Mouse (Mus musculus) lung, adult 2 months (tissue): ENCODE measurements around the gene Kmt2b. TPM values are rescaled to one million over a fixed set of nuclear protein-coding genes. Genes with fewer than 3 reads are reported as not detected.

ENCODE experiments used
- DNase-seq: peaks from one replicate; pipeline ENCODE4 v3.0.0; 2022
- H3K4me1 ChIP-seq: fragments of 200-500 bp; 2 replicates; pipeline ENCODE4 v1.6.1; 2011; ENCODE audit warnings: low read length; ENCODE audit not compliant: control insufficient read depth, insufficient read depth
- H3K4me3 ChIP-seq: fragments of 200-500 bp; replicated peaks from 2 replicates; pipeline ENCODE3; 2011; ENCODE audit warnings: low read depth, mild to moderate bottlenecking, control low read depth, low read length; ENCODE audit errors: extremely low read depth
- CTCF ChIP-seq: fragments of 200-500 bp; IDR thresholded peaks from 2 replicates; pipeline ENCODE4 v1.5.1; 2011; ENCODE audit warnings: mild to moderate bottlenecking, low read length, control low read depth; ENCODE audit not compliant: insufficient read depth
- POLR2A ChIP-seq: fragments of 200-500 bp; IDR thresholded peaks from 2 replicates; pipeline ENCODE4 v1.6.1; 2011; ENCODE audit warnings: low read depth, mild to moderate bottlenecking, control low read depth, low read length, borderline replicate concordance; ENCODE audit errors: extremely low read depth
- WGBS: fragments of 180-500 bp; shearing (Covaris S2); methylation state at CpG from one replicate; pipeline ENCODE4 v1.1.7; 2018; 5-methylcytosine and 5-hydroxymethylcytosine counted together
- polyA plus RNA-seq: library from polyadenylated mRNA; depleted of rRNA; stranded (reverse); fragments of >200 nt; gene quantifications from 2 replicates; pipeline ENCODE4 v1.2.3, GENCODE M21; 2012

Kmt2b gene
- polyA plus RNA-seq, 1 experiment, result 58.6 TPM

GRCm38 (mm10) chr7:30579950-30580349 lies 8.6 kb downstream of the Kmt2b start:
- 88% methylated on average over 8 of the region's 8 CpGs for WGBS
- no peak overlapping the region for H3K4me3 ChIP-seq
- TF ChIP-seq POLR2A, result no peak
- TF ChIP-seq CTCF, result no peak
- no peaks in the 10 kb centered on the region for H3K4me1 ChIP-seq
- DNase-seq, result no peak

DNA sequence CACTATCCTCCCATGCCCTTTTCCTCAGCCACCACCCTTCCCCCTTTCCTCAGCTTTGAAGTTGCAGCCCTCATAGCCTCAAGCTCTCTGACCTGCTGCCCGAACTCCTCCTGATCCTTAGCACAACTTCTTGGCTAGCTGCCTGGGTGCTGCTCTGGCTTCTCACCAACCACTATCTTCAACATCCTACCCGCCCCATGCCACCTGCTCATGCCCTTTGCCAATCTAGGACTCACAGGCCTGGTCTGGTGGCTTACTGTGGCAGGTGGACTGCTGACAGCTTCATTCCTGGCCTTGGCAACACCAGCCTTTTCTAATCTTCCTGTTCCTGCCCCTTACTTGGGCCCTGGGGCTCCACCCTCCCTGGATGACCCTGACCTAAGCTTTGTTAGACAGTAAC lies 15.6 kb downstream of the Kmt2b start:
- TF ChIP-seq CTCF (no peak), POLR2A (no peak)
- 28% methylated on average over 2 of the region's 2 CpGs for WGBS
- no peak for DNase-seq
- Histone ChIP-seq H3K4me3 (no peak overlapping the region), H3K4me1 (no peaks in the 10 kb centered on the region)

- H3K4me1 ChIP-seq, result no peaks in the 10 kb centered on the region
- TF ChIP-seq POLR2A, result no peak
- no peak overlapping the region for H3K4me3 ChIP-seq
- DNase-seq, result no peak
- WGBS, result 84% methylated on average over 5 of the region's 5 CpGs
Measured at GRCm38 (mm10) chr7:30572389-30572788, 16.1 kb downstream of the Kmt2b start.

DNA sequence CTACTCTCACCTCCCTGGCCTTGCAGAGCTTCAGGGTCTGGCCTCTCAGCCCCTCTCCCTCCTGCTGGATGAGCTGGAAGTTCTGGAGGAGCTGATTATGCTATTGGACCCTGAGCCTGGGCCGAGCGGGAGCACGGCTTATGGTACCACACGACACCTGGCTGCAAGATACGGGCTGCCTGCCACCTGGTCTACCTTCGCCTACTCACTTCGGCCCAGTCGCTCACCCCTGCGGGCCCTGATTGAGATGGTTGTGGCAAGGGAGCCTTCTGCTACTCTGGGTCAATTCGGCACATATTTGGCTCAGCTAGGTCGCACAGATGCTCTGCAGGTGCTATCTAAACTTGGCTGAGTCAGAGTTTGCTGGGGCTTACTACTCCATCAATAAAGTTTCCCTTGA lies 21.0 kb downstream of the Kmt2b start:
- Histone ChIP-seq H3K4me3 (no peak overlapping the region), H3K4me1 (peaks cover 3% of the 10 kb centered on the region; the same call in 1 of the 2 replicates)
- no peak for DNase-seq
- 84% methylated on average over 11 of the region's 11 CpGs for WGBS
- no peak for TF ChIP-seq POLR2A
- TF ChIP-seq CTCF, result no peak

DNA sequence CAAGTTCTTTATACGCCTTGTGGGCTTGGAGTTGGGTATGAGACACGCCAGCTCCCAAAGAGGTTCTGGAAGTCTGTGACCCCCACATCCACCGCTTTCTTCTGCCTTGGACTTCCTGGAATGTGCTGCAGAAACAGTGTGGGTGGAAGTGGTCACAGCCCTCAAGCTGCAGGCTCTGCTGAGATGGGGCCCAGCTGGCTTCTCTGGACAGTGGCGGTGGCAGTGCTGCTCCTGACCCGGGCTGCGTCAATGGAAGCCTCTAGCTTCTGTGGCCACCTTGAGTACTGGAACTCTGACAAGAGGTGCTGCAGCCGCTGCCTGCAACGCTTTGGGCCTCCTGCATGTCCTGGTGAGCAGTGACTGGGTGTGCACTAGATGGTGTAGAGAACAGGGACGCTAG lies 22.5 kb downstream of the Kmt2b start:
- WGBS, result 73% methylated on average over 9 of the region's 9 CpGs
- DNase-seq, result no peak
- Histone ChIP-seq H3K4me1 (peaks cover 3% of the 10 kb centered on the region; the same call in 1 of the 2 replicates), H3K4me3 (no peak overlapping the region)
- TF ChIP-seq POLR2A, result no peak
- TF ChIP-seq CTCF, result no peak

DNA sequence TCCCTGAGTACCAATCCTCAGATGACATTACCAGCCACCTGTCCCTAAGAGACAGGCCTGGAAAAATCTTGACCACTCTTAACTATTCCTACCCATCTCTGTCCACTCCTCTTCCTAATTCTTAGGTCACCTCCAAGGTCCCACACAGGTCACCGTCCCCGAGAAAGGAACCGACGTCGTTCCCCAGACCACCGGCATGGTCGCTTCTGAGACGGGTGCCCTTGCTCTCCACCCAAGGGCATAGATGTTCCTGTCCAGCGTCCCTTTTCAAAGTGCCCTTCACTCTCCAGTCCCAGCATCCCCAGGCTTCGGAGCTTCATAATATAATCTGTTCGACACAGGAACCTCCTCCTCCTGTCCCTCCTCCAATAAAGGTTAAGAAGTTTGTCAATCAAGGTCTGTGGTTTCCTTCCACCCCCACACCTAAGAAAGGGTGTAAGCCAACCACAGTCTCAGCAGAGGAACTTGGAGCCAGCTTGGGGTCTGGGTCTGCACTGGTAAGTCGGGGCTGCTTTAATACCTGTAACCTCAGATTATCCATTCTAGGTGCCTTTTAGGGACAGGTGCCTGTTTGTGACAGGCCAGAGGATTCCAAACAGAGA lies 23.5 kb downstream of the Kmt2b start, which contains the start of gene Igflr1:
TSS of gene Igflr1 (plus strand) at position 458 of the 602 bp plus-strand sequence.
- DNase-seq, result no peak
- Histone ChIP-seq H3K4me1 (peaks cover 3% of the 10 kb centered on the region; the same call in 1 of the 2 replicates), H3K4me3 (no peak within 1 kb of the TSS)
- WGBS, result 91% methylated on average over 12 of the region's 12 CpGs
- TF ChIP-seq POLR2A, result no peak
- TF ChIP-seq CTCF, result no peak

DNA sequence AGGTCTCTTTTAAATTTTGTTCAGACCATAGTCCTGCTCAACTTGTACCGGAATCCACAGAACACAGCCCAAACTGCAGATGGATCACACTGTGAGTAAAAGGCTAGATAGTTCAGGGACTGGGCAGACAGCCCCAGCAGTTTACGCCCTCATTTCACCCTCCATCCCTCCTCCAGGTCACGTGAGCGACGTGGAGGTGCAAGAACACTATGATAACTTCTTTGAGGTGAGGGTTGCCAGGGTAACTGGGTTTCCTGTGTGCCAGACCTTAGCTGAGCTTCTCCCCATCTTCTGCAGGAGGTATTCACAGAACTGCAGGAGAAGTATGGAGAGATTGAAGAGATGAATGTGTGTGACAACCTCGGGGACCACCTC lies 24.6 kb downstream of the Kmt2b start:
- peaks cover 5% of the 10 kb centered on the region for H3K4me1 ChIP-seq
- peak overlapping the region; percentile 76 for H3K4me3 ChIP-seq
- 23% methylated on average over 6 of the region's 6 CpGs for WGBS
- no peak for TF ChIP-seq CTCF
- TF ChIP-seq POLR2A, result no peak
- DNase-seq, result no peak

GRCm38 (mm10) chr7:30563117-30563905 lies 25.2 kb downstream of the Kmt2b start, which contains the start of the genes U2af1l4, Gm49396 and Psenen:
Gene U2af1l4 (plus strand): TSS chr7:30563301.
Gene Gm49396 (plus strand): TSS chr7:30563344.
Gene Psenen (minus strand): TSS chr7:30563627.
- WGBS, result under 1% methylated on average over 45 of the region's 45 CpGs
- H3K4me1 ChIP-seq, result peaks cover 8% of the 10 kb centered on the region
- DNase-seq, result peak; percentile 90
- peak within 1 kb of the TSS; percentile 76 for H3K4me3 ChIP-seq
- TF ChIP-seq CTCF (no peak), POLR2A (peak; percentile 62; the same call in 1 of the 2 replicates)

DNA sequence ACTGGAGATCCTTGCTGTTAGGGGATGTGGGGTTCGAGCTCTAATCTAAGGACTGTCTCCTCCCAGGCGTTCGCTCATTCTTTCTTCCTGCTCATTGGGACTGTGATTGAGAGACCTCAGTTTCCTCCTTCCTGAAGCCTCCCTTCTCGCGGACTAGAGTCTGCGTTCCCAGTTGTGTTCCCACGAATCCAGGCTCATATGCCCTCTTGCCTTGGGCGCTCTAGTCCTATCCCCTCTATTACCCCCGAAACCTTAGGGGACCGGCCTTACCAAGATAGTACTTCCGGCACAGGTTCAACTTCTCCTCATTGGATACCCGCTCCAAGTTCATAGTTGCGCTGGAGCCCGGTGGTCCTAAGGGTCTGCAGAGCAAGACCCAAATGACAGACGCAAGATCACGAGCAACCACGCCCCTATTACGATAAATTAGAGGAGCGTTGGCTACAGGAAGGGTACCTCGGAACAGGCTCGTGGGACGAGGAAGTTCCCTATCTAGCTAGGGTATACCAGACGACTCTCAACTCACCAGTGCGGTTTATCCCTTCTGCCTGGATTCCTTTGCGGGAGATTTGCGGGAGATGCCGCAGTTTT lies 25.9 kb downstream of the Kmt2b start:
- no peak for DNase-seq
- WGBS, result under 1% methylated on average over 27 of the region's 27 CpGs
- TF ChIP-seq POLR2A (no peak), CTCF (no peak)
- Histone ChIP-seq H3K4me3 (peak overlapping the region; percentile 70), H3K4me1 (peaks cover 8% of the 10 kb centered on the region)
